Mouse (Mus musculus): ENCODE measurements around the gene Dpysl5.
"Not testable (repeated sequence)": the region's sequence is repeated elsewhere in the genome, so short reads cannot be mapped to it uniquely, and the experiment has no call there.

Gene Dpysl5

DNA sequence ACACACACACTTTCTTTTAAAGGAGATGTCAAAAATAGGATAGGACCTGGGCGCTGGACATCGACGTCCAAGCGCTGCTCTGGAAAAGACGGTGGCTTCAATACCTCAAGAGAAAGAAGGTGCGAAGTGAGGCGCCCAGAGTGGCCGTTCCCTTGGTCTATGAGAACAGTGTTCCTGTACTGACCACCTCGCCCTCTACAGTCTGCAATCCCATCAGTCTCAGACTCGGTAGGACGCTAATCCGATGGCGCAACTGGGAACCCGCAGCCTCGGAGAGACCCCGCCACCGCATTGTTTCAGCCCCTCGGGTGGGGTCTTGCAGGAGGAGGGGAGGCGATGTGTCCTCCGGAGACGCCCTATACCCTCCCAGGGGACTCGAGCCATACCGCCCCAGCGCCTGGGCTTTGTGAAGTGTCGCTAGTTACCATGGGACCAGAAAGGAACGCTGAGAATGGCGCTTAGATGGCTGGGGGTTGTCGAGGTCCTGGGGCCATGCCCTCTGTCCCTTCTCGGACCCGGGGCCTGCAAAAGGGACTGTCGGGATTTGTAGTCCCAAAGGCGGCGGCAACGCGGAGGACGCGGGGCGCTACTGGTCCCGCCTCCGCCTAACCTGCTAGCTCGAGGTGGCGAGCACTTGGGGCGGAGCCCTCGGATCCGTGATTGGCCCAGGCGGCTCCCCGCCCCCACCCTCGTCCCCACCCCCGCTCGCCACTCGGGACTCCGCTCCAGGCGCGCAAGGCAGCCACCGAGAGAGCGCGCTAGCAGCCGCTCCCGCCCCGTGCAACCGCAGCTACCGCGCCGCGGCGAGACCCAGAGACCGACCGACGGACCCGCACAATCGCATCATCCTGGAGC, at the start of gene Dpysl5:
TSS of gene Dpysl5 (plus strand) at position 418 of the 855 bp plus-strand sequence.
- no peak for DNase-seq (ENCODE audit: low spot score)

DNA sequence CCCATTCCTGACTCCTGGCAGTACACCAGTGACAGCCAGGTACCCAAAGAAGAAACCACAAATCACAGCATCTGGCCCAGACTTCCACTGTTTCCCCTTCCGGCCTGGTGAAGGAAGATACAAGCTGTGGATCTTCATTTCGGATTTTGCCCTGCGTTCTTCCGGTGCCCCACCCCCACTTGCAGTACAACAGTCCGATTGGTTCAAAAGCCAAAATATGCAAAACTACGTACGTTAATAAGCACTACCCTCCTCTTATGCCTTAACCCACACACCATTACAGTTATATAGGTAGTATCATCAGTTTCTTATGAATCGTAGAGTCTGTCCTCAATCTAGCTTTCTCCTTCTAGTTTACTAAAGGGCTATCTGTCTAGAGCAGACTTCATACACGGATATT, 46.0 kb upstream of the Dpysl5 start:
- no peak for DNase-seq (ENCODE audit: low spot score)

DNA sequence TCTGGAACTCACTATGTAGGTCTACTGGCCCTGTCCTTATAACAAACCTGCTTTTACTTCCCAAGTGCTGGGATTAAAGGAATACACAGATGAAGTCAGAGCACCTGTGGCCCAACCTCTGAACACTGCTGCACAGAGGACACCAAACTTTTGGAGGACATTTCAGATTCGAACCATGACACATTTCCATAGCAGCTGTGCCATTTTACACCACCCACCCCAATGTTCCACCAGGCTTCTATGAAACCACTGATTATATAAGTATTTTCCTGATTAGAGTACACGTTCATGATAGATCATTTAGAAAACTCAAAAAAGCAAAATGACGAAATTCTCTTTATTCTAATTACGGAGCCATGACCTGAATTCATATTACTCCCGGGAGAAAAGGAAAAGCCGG, 45.4 kb upstream of the Dpysl5 start:
- DNase-seq (ENCODE audit: low spot score) = no peak

DNA sequence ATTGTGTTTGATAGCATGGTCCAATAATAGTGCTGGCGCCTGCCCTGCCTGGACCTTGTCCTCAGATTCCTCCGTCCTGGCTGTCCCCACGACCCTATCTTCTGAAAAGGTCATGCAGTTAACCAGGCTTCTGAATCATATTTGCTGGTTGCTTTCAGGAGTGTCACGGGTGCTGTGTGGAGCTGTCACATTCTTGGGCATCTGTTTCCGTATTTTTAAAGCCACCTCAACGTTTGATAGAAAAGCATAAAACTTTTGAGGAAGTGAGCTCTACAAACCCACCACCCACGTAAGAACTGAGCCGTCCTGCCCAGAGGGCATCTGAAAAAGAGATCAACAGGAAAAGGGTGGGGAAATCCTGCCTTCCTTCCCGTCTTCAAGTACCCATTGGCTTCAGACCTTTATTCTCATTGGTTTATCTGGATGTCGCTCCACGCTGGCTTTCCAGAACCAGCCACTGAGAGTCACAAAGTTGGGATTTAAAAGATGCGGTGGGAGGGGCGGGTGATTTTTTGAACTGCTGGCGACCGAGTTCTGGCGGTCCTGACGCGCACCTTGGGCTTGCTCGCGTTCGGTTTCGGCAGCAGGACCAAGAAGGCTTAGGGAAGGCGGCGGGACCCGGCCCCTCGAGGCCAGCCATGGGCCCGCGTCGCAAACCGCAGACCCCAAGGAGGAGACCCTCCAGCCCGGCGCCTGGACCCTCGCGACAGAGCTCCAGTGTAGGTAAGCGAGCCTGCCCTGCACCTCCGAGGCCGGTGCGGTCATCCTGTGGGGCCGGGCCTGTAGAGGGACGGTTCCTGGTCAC, 44.8 kb upstream of the Dpysl5 start, which contains the start of gene Cenpa:
TSS of gene Cenpa (plus strand) at position 387 of the 805 bp plus-strand sequence.
- peak; percentile 39 for DNase-seq (ENCODE audit: low spot score)

DNA sequence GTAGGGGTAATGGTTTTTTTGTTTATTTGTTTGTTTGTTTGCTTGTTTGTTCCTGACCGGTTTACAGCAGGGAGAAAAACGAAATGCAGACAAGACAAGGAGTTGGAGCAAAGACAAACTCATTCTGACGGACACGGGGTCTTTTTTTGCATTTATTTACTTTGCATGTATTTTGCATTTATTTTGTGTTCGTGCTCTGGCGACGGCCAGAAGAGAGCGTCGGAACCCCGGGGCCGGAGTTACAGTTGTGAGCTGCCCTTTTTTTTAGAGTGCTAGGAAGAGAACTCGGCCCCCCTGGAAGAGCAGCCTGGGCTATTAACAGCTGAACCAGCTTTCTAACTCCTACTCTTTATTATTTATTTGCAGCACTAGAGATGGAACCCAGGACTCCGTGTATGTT, 44.1 kb upstream of the Dpysl5 start:
- no peak for DNase-seq (ENCODE audit: low spot score)

DNA sequence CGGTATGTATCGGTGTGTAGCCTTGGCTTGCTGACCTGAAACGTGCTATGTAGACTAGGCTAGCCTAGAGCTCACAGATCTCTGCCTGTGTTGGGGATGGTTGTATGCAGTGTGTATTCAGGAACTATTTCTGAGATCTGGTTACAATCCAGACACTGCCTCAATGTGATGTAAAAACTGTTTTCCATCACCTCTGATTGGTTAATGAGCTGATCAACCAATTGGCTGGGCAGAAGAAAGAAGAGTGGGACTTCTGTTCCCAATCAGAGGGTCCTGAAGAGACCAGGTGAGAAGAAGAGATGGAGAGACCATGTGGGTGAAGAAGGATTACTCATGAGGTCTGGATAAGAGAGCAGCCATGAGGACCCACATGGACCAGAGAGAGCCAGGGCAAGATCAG, 43.7 kb upstream of the Dpysl5 start:
- no peak for DNase-seq (ENCODE audit: low spot score)

DNA sequence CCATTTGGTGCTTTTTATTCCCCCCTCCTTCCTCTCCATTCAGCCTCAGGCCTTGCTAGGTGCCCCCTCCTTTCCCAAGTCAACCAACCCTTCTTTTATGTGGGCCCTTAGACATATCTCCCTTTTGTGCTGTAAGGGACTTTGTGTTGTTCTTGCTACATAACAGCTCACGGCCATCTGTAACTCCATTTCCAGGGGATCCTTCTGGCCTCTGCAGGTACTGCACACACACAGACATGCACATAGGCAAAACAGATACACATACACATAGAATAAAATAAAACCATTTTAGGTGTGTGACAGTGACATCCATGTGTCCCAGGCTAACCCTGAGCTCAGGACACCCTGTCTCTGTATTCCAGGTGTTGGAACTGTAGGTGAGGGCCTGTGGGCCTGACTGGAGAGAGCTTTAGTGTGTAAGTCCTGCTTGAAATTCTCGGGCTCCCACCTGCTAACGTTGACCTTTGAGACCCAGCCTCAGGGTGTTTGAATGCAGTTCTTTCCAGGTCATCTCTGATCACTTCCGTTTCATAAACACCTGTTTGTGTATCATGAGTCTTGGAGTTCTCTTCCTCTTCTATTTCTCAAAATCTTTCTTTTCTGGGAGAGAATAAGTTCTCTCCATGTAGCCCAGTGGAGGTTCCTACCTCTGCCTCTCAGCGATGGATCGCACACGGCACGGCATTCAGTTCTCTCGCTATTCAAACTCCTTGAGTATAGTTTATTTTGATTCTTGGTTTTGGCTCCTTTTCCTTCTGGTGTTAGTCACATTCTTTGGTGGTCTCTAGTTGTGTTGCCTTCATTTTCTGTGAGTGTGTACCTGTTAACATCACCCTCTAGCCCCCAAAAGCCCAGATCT, 42.5 kb upstream of the Dpysl5 start:
- no peak for DNase-seq (ENCODE audit: low spot score)

DNA sequence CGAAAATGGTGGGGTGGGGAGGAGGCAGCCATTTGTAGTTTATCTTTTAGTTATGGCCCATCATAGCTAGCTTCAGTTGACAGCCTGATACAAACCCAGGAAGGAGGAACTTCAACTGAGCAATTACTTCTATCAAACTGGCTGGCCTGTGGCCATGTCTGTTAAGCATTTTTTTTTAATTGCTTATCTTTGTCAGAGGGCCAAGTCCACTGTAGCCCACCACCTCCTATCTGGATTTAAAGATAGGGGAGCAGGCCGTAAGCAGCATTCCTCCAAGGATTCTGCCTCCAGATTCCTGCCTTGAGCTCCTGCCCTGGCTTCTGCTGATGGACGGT, 41.9 kb upstream of the Dpysl5 start:
- DNase-seq (ENCODE audit: low spot score) = no peak

DNA sequence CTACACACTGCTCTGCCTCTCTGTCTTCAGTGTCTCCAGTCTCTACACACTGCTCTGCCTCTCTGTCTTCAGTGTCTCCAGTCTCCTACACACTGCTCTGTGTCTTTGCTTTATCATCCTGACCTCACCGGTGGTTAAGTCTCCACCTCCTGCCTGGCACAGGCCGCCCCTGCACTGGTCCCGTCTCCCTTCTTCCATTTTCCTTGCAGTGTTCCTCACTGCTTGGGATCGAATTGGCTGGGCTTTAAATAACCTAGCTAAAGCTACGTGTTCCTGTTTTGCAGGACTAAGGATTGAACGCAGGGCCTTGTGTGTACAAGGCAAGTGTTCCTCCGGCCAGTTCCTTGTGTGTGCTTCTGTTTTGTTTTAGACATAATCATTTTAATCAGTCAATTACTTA, 41.3 kb upstream of the Dpysl5 start:
- DNase-seq (ENCODE audit: low spot score) = no peak

DNA sequence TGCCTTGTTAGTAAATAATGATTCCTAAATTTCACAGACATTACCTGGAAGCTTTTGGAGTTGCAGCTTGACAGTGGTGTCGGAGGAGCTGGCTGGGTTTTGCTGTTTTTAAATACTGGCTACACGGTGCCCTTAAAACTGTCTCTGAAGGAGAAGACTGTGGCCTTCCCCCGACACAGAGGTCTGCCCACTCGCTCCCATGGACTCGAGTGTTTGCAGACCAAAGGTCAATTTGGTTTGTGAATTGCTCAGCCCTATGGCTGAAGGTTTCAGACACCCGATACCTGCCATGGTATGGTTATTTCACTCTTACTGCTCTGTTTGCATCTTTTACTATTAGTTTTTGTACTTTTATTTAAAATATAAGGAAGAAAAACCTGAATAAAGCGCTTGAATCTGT, 37.4 kb upstream of the Dpysl5 start:
- no peak for DNase-seq (ENCODE audit: low spot score)

DNA sequence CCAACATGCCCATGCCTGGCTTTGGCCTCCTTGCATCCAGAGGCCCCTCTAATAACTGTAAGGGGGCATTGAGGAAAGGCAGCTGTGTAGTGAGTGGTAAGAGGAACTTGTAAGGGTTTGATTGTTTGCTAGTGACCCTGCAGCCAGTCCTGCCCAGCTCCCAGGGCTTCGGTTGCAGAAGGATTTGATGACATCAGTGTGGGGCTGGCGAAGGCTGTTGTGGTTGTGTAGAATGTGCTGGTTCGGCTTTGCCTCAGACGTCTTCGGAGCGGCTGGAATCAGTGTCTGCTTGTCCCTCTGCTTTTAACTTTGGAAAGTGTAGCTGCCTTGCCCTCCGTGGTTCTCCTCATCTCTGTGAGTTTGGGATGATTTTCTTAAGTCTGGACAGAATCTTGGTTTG, 34.6 kb upstream of the Dpysl5 start:
- no peak for DNase-seq (ENCODE audit: low spot score)

DNA sequence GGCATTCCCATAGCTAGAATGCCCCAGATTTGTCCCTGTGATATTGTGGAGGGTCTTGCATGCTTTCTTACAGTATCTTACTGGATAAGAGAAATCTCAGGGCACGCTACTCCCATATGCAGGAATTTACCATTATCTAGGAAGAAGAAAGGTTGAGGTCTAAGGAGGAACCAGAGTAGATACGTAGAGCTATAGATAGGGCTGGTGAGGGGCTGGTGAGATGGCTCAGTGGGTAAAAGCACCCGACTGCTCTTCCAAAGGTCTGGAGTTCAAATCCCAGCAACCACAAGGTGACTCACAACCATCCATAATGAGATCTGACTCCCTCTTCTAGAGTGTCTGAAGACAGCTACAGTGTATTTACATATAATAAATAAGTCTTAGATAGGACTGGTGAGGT, 33.3 kb upstream of the Dpysl5 start:
- not testable (repeated sequence) for DNase-seq (ENCODE audit: low spot score)

DNA sequence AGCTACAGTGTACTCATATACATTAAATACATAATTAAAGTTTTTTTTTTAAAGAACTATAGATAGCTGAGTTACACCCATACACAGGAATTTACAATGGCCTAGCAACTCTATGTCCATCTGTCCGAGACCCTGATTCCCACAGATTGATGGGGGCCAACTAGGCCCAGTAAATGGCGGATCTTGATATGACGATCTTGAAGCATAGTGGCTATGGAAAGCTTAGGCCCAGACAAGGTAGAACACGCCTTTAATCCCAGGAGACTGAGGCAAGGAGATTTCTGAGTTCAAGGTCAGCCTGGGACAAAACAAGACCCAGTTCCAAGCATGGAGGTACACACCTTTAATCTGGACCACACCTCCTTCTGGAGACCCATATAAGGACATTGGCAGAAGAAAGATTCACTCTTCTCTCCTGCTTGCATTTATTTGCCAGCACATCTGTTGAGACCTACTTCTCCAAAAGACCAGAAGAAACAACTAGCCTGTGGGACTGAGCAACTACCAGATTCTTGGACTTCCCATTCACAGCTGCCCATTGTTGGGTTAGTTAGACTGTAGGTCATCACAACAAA, 32.6 kb upstream of the Dpysl5 start:
- DNase-seq (ENCODE audit: low spot score) = no peak

DNA sequence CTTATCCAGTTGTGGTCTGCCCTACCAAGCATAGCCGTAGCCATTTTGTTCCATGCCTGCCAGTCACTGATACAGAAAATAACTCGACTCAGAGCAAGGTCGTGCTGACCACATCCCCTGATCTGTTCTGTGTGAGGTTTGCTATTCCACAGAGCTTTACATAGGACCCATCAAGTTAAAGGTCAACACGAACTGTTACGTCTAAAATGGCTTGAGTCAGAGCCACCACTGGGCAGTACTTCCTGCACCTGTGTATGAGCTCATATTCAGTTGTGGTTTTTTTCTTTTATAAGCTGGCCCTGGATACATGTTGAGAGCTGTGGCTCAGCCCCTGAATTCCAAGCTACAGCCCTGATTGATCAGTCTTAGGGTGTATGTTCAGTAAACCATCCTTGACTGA, 31.8 kb upstream of the Dpysl5 start:
- DNase-seq (ENCODE audit: low spot score) = no peak

DNA sequence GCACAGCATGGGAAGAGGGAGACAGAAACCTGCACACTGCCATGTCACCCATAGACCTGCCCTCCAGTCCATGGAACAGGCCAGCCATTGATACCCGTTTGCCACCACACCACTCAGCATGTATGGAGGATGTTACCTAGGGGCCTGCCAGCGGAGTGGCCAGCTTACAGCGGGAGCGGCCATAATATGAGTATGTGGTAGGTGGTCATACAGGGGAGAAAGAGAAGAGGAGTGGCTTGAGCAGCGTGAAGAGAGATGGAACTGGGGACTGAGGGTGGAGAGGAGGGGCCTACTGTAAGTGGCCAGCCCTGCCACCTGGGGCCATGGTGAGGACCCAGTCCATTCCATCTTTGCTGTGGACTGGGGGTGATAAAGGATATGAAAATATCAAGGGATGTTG, 29.4 kb upstream of the Dpysl5 start:
- DNase-seq (ENCODE audit: low spot score) = no peak

DNA sequence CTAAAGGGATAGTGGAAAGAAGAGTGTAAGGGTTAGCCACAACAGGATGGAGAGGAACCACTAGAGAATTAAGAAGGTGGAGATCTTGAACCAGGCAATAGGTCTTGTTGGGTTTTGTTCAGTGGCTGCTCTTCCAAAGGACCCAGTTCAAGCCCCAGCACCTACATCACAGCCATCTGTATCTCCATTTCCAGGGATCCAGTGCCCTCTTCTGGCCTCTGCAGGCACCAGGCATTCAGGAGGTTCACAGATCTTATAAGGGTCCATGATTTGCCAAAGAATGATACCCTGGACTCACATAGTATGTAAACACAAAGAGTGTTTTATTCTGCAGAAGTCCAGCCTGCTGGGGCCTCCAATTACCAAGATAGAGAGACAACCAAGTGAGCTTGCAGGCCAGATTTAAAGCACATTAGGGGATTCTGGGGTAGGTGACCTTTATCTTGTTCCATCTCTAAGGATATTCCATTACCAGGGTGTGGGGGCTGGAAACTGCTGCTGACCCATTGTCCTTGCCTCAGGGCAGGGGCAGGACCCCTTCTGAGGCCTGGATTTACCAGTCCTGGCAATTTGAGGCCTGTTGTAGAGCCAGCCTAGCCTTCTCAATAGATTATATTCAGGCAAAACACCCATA, 28.3 kb upstream of the Dpysl5 start:
- no peak for DNase-seq (ENCODE audit: low spot score)

DNA sequence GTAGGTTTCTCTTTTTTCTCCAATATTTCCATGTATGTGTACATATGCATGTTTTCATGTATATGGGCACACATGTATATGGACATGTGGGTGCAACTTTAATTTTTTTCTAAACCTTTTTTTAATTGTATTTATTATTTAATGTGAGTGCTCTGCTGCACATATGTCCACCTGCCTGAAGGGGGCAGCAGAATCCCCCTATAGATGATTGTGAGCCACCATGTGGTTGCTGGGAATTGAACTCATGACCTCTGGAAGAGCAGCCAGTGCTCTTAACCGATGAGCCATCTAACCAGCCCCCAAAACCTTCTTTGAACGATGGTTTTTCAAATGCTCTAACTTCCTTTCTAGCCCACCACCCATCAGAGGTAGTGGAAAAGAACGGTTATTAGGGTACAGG, 27.4 kb upstream of the Dpysl5 start:
- no peak for DNase-seq (ENCODE audit: low spot score)

DNA sequence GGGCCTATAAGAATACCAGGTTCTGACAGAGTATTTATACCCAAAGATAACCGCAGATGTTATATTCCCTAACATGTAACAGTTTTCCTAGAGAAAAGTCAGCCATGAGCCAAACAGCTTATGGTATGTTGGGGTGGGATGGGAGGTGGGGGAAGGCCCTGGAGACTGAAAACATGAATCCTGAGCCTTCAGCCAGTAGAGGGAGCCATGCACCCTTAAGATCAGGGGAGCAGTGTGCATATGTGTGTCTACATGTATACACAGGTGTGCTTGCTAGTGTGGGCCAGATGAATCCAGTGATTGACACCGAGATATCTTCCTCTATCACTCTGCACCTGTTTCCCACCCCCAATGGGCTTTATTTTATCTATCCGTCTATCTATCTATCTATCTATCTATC, 24.6 kb upstream of the Dpysl5 start:
- DNase-seq (ENCODE audit: low spot score) = no peak

DNA sequence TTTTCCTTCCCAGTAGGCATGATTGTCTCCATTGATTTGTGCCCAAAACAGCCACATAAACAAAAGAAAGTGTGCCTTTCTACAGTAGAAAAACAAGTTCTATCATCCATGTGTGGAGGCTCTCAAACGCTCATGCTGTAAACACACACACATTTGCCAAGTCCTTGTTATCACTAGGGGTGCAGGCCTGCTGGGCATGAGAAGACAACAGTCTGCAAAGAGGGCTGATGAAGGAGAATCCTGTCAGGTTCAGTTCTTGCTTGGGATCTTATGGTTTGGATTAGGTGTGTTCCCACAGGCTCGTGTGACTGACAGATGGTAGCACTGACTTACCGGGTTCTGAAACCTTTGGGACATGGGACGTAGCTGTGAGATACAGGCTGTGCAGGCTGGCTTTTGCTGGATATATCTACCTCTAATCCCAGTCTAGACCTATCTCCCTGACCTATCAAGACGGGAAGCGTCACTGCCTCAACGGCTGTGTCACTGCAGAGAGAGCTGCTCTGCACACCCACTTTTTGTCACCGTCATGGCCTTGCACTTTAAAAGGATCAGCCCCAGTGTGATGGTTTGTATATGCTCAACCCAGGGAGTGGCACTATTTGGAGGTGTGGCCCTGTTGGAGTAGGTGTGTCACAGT, 10.9 kb upstream of the Dpysl5 start:
- DNase-seq (ENCODE audit: low spot score) = no peak

DNA sequence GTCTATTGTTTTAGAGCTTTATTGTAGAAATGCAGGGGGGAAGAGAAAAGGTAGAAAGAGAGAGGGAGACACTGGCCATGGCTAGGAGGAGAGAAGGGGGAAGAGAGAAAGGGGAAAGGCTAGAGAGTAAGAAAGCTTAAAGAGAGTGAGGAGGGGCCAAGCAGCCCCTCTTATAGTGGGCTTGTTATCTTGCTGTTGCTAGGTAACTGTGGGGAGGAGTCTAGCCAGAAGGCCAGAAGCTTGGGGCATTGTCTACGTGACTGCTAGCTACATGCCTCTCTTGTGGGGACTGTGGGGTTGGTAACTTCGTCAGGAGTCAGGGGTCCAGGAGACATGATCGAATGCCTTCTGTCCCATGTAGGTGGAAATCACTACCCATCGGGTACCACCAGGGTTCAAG, 10.0 kb upstream of the Dpysl5 start:
- DNase-seq (ENCODE audit: low spot score) = not testable (repeated sequence)

DNA sequence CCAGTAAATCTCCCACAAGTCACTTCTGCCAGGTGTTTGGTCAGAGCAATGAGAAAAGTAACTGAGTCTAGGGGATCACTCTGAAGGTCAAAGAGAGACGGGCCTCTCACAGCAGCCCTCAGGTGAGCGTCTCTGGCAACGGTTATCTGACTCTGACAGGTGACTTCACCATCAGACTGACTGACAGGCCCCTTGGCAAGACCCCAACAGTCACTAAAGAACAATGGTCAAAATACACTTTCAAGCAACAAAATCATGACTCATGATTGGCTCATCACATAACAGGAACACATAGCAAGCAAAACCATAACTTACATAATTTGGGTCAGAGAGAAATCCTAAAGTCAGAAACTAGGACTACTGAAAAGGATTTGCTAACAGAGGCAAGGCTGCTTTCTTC, 9.5 kb upstream of the Dpysl5 start:
- no peak for DNase-seq (ENCODE audit: low spot score)

Measured in urinary bladder, postnatal 10 days (tissue).